Mouse (Mus musculus) spleen, adult 18-20 months (tissue): Measurements from ENCODE around the gene Rtl6.

Source experiments
- DNase-seq, 2 experiments: peaks; one replicate each; pipeline ENCODE4 v3.0.0; 2022; ENCODE audit warnings: mixed read lengths in 2 of 2

The Rtl6 gene

GRCm38 (mm10) chr15:84557189-84557921 is at the start of gene Rtl6:
Gene Rtl6, minus strand, starts transcription at chr15:84557823.
- peak; percentile 69 to 76 for DNase-seq

- DNase-seq: no peak
Observed at GRCm38 (mm10) chr15:84603267-84603963, 45.8 kb upstream of the Rtl6 start.

- DNase-seq: no peak
Observed at GRCm38 (mm10) chr15:84600977-84601595, 43.5 kb upstream of the Rtl6 start.

GRCm38 (mm10) chr15:84598911-84599310 is 41.3 kb upstream of the Rtl6 start:
- no peak for DNase-seq

GRCm38 (mm10) chr15:84597816-84598215 is 40.2 kb upstream of the Rtl6 start:
- DNase-seq: no peak

- DNase-seq: no peak
Observed at GRCm38 (mm10) chr15:84597021-84597420, 39.4 kb upstream of the Rtl6 start.

GRCm38 (mm10) chr15:84595241-84595945 is 37.8 kb upstream of the Rtl6 start:
- no peak for DNase-seq

GRCm38 (mm10) chr15:84593514-84593913 is 35.9 kb upstream of the Rtl6 start:
- no peak for DNase-seq

GRCm38 (mm10) chr15:84592240-84592639 is 34.6 kb upstream of the Rtl6 start:
- no peak for DNase-seq

- no peak for DNase-seq
Observed at GRCm38 (mm10) chr15:84591573-84592139, 34.0 kb upstream of the Rtl6 start.

GRCm38 (mm10) chr15:84588371-84588821 is 30.8 kb upstream of the Rtl6 start:
- DNase-seq: no peak

- DNase-seq: no peak
Observed at GRCm38 (mm10) chr15:84578607-84579006, 21.0 kb upstream of the Rtl6 start.

GRCm38 (mm10) chr15:84577019-84577418 is 19.4 kb upstream of the Rtl6 start:
- DNase-seq: peak; percentile 38 to 42

GRCm38 (mm10) chr15:84566568-84567110 is 9.0 kb upstream of the Rtl6 start:
- DNase-seq: no peak

- no peak for DNase-seq
Observed at GRCm38 (mm10) chr15:84561501-84561900, 3.9 kb upstream of the Rtl6 start.

GRCm38 (mm10) chr15:84556674-84557073 is 949 bp downstream of the Rtl6 start:
- no peak for DNase-seq

GRCm38 (mm10) chr15:84551065-84551464 is 6.6 kb downstream of the Rtl6 start:
- DNase-seq: no peak

- DNase-seq: no peak
Observed at GRCm38 (mm10) chr15:84549291-84549797, 8.3 kb downstream of the Rtl6 start.

GRCm38 (mm10) chr15:84546028-84546427 is 11.6 kb downstream of the Rtl6 start:
- no peak for DNase-seq

GRCm38 (mm10) chr15:84541175-84541574 is 16.4 kb downstream of the Rtl6 start:
- DNase-seq: no peak

- DNase-seq: no peak
Observed at GRCm38 (mm10) chr15:84538974-84539588, 18.5 kb downstream of the Rtl6 start.

- DNase-seq: peak; percentile 14 to 40
Observed at GRCm38 (mm10) chr15:84537117-84537516, 20.5 kb downstream of the Rtl6 start.
